Mouse (Mus musculus): Measurements from ENCODE around the gene Stx1a. TPM values are rescaled to one million over a fixed set of nuclear protein-coding genes. Genes with fewer than 3 reads are reported as not detected.

Gene Stx1a
- polyA plus RNA-seq, 1 experiment, result 0.84 TPM

DNA sequence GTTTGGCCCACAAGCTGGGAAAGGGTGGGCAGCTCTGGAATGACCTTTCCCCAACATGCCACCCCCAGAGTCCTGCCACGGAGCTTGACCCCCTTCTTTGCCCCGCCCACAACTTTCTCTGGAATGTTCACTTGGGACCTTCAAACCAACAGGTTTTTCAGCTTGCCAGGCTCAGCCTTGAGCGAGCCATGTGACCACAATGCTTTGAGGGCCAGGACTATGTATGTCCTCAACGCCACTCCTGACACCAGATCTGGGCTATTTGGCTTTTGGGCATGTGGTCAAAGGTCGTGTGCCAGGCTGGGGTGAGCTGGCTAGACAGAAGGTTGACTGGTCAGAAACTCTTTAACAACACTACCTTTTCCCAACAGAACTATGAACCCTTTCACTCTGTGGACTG is 21.1 kb upstream of the Stx1a start:
- Histone ChIP-seq H3K4me3 (ENCODE audit: insufficient read depth, low read length) (no peak overlapping the region), H3K4me1 (ENCODE audit: control insufficient read depth, insufficient read depth, low read length) (0 out of 2 replicates have a peak, but pooled peaks cover 2% of the 10 kb centered on the region), H3K27ac (ENCODE audit: insufficient read depth, low read depth, low read length) (no peak overlapping the region)
- no peak for TF ChIP-seq CTCF (IDR thresholded peaks at IDR 0.05; ENCODE audit: low read depth, low read length)
- no peak for TF ChIP-seq POLR2A (IDR thresholded peaks at IDR 0.05; ENCODE audit: borderline replicate concordance, low read depth, low read length)

DNA sequence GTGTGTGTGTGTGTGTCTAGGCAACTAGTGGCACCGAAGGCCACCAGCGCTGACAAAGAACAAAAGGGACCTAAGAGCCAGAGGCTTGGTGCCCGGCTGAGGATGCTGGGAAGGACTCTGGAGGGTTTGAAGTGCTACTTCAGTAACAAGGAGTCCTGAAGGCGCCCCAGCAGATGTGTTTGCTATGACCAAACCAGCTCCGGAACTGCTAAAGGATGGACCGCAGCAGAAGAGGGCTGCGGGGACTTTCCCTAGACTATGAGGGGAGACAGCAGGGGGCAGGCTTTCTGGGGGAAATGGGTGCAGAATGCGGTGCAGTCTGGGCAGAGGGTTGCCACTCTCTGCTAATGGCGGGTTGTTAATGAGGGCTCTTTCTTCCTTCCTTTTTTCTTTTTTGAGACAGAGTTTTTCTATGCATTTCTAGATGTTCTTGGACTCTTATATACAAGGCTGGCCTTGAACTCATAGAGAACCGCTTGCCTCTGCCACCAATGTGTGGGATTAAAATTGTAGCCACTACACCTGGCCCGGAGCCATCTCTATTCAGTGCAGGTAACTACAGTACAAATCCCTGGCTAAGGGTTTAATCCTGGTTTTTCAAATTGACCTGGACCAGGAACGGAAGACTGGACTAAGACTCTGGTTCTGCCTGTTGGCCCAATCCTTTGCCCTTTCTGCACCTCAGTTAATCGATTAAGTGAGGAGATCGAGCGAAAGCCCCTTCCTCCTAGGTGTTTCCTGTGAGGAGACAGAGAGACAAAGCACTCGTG is 15.3 kb upstream of the Stx1a start:
- Histone ChIP-seq H3K4me1 (ENCODE audit: control insufficient read depth, insufficient read depth, low read length) (peaks cover 9% of the 10 kb centered on the region), H3K27ac (ENCODE audit: insufficient read depth, low read depth, low read length) (peak overlapping the region; percentile 58), H3K4me3 (ENCODE audit: insufficient read depth, low read length) (peak overlapping the region; percentile 57)
- TF ChIP-seq POLR2A (IDR thresholded peaks at IDR 0.05; ENCODE audit: borderline replicate concordance, low read depth, low read length) (no peak), CTCF (IDR thresholded peaks at IDR 0.05; ENCODE audit: low read depth, low read length) (no peak)

DNA sequence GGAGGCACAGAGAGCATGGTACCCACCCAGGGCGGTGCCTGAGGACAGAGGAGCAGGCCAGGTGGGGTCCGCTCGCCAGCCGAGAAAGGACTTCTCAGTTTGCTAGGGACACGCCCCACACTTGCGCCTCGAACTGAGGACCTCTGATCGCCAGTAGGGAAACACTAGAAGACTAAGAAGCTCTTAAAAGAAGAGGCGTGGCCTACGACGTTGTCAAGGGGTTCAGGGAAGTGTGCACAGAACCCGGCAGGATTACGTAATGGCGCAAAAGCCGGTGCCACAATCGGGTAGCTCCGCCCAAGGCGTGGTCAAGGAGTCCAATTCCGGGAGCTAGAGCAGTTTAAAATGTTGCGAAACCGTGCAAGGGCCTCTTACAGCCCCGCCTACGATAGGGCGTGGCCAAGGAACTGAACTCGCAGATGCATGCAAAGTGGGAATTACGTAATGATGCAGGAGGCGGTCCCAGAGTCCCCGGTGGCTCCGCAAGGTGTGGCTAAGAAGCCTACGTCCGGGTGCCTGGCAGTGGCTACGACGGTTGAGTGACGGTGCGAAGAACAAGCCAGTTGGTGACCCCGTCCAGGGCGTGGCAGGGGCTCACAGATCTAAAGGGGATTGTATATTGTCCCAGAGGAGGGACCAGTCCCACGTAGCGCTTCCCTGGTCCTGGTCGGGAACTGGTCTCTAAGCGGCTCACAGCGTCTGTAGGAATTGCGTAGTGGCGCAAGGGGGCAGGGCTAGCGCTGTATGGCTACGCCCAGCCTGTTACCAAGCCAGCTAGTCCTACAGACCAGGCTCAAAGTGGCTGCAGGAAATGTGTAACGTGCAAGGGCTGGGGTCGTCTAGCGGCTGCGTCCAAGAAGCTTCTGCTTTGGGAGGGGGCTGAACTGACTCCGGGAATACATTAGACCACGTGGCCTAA is 14.4 kb upstream of the Stx1a start, which contains the start of gene Abhd11:
Abhd11 (plus strand) TSS at position 482 of the 919 bp plus-strand sequence.
- Histone ChIP-seq H3K4me3 (ENCODE audit: insufficient read depth, low read length) (peak within 1 kb of the TSS; percentile 79), H3K27ac (ENCODE audit: insufficient read depth, low read depth, low read length) (peak within 1 kb of the TSS; percentile 90), H3K4me1 (ENCODE audit: control insufficient read depth, insufficient read depth, low read length) (peaks cover 9% of the 10 kb centered on the region)
- no peak for TF ChIP-seq POLR2A (IDR thresholded peaks at IDR 0.05; ENCODE audit: borderline replicate concordance, low read depth, low read length)
- TF ChIP-seq CTCF (IDR thresholded peaks at IDR 0.05; ENCODE audit: low read depth, low read length), result no peak

DNA sequence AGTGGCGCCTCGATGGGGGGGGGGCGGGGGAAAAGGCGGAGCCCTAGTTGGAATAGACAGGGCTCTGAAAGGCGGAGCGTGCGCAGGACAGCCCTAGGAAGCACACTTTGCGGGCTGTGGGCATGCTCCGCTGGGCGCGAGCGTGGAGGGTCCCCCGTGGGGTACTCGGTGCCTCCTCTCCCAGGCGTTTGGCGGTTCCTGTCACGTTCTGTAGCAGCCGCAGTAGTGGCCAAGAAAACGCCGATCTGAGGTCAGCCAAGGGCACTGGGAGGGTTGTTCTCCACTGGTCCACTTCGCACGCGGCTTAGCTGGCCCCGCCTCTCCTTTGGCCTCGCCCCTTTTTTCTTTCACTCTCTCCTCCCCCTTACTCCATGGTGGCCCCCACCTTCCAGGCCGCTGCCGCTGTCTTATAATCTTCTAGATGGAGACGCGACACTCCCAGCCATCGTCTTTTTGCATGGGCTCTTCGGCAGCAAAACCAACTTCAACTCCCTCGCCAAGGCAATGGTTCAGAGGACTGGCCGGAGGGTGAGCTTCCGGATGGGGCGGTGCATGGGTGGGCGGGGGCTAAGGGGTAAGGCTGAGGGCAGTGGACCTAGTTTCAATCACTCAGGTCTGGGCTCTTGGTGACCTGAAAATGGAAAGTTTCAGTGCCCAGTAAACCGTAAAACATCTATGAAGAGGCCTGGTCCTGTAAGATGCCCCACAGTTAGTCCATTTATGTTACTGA is 13.5 kb upstream of the Stx1a start:
- H3K27ac ChIP-seq (ENCODE audit: insufficient read depth, low read depth, low read length), result peak overlapping the region; percentile 90
- TF ChIP-seq POLR2A (IDR thresholded peaks at IDR 0.05; ENCODE audit: borderline replicate concordance, low read depth, low read length) (0 out of 2 replicates have a peak, but pooled peaks have one; percentile 14), CTCF (IDR thresholded peaks at IDR 0.05; ENCODE audit: low read depth, low read length) (no peak)
- peaks cover 9% of the 10 kb centered on the region for H3K4me1 ChIP-seq (ENCODE audit: control insufficient read depth, insufficient read depth, low read length)
- H3K4me3 ChIP-seq (ENCODE audit: insufficient read depth, low read length), result peak overlapping the region; percentile 79

DNA sequence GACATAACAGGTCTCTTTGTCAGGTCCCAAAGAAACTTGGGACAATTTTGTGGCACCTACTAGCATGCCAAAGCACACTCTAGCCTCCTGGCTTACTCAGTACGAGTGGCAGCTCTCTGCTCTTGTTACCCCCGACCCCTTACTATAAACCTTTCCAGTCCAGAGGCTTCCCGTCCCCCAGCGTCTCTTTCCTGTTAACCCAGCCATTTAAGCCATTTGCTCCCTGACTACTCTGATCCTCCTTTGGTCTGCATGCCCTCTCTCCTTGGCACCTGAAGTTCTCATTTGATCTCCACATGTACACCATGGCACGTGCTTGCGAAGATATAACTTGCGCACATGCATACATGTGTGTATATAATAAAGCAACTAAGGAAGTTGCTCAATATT is 13.0 kb upstream of the Stx1a start:
- Histone ChIP-seq H3K27ac (ENCODE audit: insufficient read depth, low read depth, low read length) (peak overlapping the region; percentile 90), H3K4me3 (ENCODE audit: insufficient read depth, low read length) (peak overlapping the region; percentile 79)
- TF ChIP-seq POLR2A (IDR thresholded peaks at IDR 0.05; ENCODE audit: borderline replicate concordance, low read depth, low read length), result no peak
- no peak for TF ChIP-seq CTCF (IDR thresholded peaks at IDR 0.05; ENCODE audit: low read depth, low read length)

DNA sequence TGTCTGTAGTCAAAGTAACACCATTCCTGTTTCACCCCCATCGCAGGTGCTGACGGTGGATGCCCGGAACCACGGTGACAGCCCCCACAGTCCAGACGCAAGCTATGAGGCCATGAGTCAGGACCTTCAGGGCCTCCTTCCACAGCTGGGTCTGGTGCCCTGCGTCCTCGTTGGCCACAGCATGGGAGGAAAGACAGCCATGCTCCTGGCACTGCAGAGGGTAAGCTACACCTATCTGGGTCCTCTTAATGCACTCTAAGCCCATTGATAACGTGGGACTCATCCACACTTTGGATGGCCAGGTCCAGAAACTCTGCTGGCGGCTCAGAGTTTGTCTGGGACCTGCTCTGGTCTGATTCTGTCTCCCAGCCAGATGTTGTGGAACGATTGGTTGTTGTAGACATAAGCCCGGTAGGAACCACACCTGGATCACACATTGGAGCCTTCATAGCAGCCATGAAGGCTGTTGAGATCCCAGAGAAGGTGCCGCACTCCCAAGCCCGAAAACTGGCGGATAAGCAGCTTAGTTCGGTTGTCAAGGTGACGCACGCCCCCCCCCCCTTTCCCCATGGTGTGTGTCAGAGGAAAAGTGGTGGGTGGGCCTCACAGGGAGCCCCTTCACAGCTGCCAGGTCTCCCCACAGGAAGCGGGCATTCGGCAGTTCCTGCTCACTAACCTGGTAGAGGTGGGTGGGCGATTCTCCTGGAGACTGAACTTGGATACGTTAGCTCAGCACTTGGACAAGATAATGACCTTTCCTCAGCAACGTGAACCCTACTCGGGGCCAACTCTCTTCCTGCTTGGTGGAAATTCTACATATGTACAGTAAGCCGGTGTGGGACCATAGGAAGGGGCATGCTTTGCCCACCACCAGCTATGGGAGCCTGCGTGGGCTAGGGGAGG is 12.2 kb upstream of the Stx1a start:
- peaks cover 9% of the 10 kb centered on the region for H3K4me1 ChIP-seq (ENCODE audit: control insufficient read depth, insufficient read depth, low read length)
- no peak for TF ChIP-seq POLR2A (IDR thresholded peaks at IDR 0.05; ENCODE audit: borderline replicate concordance, low read depth, low read length)
- no peak for TF ChIP-seq CTCF (IDR thresholded peaks at IDR 0.05; ENCODE audit: low read depth, low read length)
- peak overlapping the region; percentile 1; the same call in 1 of the 2 replicates for H3K27ac ChIP-seq (ENCODE audit: insufficient read depth, low read depth, low read length)
- peak overlapping the region; percentile 79 for H3K4me3 ChIP-seq (ENCODE audit: insufficient read depth, low read length)

More for the DNA sequence above, 13.0 kb upstream of the Stx1a start:
- peaks cover 9% of the 10 kb centered on the region for H3K4me1 ChIP-seq (ENCODE audit: control insufficient read depth, insufficient read depth, low read length)

DNA sequence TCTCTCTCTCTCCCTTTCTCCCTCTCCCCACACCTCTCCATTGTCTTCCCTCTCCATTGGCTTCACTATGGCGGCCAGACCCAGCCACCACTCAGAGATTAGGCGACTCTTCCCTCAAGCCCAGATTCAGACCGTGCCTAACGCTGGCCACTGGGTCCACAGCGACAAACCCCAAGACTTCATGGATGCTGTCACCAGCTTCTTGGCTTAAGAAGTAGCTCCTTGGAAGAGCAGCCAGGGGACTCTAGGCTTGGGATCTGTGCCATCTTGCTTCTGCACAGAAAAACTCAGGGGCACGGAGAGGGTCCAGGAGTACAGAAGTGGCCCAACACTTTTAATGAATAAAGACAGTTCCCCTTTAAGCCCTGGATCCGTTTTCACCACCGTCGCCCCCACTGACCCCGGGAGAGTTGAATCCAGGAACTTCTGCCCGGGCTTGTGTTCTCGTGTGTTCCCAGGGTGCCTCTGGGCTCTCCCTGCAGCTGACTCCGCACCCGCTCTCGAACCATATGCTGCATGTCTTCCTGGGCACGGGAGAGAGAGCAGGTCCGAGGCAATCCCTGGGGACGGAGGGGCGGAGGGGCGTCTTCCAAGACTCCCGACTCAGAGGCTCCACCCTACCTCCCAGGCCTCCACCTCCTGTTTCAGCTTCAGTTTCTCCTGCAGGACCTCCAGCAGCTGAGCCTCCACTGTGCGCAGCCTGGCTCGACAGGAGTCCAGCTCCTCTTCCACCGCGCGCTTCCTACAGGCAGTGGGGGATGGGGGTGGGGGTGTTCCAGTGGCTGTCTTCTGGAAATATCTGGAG is 11.3 kb upstream of the Stx1a start:
- H3K4me1 ChIP-seq (ENCODE audit: control insufficient read depth, insufficient read depth, low read length), result peaks cover 9% of the 10 kb centered on the region
- no peak overlapping the region for H3K27ac ChIP-seq (ENCODE audit: insufficient read depth, low read depth, low read length)
- TF ChIP-seq POLR2A (IDR thresholded peaks at IDR 0.05; ENCODE audit: borderline replicate concordance, low read depth, low read length) (no peak), CTCF (IDR thresholded peaks at IDR 0.05; ENCODE audit: low read depth, low read length) (no peak)
- H3K4me3 ChIP-seq (ENCODE audit: insufficient read depth, low read length), result no peak overlapping the region
